Mouse (Mus musculus) CD4-positive, CD25-positive, alpha-beta regulatory T cell, adult 4 months (primary cell): ENCODE measurements around the gene Nup85. TPM values are rescaled to one million over a fixed set of nuclear protein-coding genes. Genes with fewer than 3 reads are reported as not detected.
A peak's percentile ranks its signal among the peaks of the same experiment; 100 is the strongest.
"Not testable (repeated sequence)": the region's sequence is repeated elsewhere in the genome, so short reads cannot be mapped to it uniquely, and the experiment has no call there.

Source experiments
- ATAC-seq: one replicate; pipeline ENCODE4 v1.8.0; 2017
- polyA plus RNA-seq, 2 experiments: library from polyadenylated mRNA; unstranded; fragments of 100-300 nt; shearing (Covaris generic); gene quantifications; one replicate each; pipeline ENCODE4 v1.2.1; 2017

Nup85 gene
- polyA plus RNA-seq: 10 to 100 TPM; 64.4 to 82.5 TPM

DNA sequence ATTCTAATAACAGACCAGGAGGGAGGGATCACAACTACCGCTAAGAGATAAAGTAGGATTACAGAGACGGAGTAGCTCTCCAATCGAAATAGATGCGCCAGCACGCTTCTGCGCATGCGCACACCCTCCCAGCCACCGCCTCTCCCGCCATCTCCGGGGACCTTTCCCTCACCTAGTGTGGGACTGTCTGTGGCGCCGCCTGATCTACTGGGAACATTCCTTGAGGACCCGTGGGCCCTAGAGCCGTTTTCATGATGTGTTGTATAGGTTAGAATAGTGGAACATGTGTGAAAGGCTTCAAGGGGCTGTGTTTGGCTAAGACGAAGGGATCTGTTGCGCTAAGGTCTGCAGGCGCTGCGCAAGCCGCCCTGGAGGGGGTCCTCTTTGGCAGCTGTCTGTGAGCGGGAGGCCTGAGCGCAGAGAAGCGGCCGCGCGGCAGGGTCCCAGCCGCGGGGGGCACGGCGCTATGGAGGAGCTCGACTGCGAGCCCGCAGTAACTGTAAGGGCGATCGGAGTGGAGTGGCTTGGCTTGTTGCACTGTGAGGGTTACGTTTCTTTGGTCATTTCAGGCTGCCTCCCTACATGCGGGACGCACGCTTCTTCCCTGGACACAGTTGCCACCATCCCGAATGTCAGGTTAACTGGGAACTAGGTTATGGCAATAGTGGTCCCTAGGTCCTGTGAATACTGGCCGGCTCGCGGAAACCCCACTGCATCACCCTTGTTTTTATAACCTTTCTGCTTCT lies at the start of gene Nup85:
TSS of gene Nup85 (plus strand) at position 371 of the 746 bp plus-strand sequence.
- ATAC-seq: peak; percentile 90

DNA sequence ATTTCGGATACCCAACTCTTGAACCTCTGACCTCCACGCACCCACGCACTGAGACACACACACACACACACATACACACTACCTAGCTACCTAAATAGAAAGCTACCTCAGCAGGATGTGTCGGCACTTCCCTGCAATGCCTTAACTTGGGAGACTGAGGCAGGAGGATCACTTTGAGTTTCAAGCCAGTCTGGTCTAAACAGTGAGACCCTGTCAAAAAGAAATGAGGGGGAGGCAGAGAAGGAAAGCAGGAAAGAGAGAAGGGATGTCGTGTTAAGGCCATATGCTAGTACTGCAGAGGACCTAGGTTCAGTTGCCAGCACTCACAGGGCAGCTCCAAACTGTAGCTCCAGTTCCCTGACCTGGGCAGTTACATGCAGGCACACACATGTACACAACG lies 49.2 kb upstream of the Nup85 start:
- ATAC-seq: no peak

DNA sequence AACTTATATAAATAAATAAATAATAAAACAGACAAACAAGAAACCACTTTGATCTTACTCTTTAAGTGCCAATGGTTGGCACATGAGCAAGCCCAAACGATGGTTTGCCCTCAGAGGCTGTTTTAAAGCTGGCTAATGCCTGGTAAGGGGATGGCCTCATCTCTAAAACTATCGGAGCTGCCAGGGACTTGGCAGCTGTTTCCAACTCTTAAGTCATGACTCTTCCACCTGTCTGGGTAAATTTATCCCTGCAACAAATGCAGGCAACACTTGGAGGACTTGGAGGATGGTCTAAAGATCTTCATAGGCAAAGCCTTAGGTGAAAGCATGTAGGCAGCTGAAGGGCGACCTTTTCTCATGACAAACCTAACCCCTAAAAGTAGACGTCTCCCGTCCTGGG lies 47.3 kb upstream of the Nup85 start:
- ATAC-seq: no peak

DNA sequence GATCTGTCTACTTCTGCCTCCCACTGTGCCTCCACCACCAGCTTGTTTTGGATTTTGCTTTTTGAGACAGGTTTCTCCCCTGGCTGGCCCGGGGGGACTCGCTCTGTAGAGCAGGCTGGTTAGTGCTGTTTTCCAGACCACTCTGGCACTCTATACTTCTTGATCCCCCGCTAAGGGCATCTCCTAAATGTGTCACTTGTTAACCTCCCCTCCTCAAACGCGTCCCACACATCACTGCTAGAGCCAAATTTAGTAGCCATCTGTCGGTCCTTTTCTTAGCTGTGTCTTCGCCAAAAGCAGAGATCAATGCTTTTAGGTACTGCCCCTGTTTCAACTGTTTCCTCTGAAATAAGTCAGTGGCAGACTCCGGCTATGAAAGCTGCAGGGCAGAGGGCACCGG lies 45.5 kb upstream of the Nup85 start:
- ATAC-seq: no peak

DNA sequence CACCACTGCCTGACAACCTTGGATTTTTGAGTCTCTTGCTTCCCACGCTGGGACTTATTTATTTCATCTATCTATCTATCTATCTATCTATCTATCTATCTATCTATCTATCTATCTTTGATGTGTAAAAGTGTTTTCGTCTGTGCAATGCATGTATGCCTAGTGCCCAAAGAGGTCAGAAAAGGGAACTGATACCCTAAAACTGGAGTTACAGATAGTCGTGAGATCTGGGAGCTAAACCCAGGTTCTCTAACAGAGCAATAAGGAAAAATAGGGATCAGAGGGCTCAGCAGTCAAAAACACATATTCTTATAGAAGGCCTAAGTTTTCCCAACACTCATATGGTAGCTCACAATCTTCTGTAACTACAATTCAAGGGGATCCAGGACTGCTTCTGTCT lies 44.7 kb upstream of the Nup85 start:
- ATAC-seq: no peak

DNA sequence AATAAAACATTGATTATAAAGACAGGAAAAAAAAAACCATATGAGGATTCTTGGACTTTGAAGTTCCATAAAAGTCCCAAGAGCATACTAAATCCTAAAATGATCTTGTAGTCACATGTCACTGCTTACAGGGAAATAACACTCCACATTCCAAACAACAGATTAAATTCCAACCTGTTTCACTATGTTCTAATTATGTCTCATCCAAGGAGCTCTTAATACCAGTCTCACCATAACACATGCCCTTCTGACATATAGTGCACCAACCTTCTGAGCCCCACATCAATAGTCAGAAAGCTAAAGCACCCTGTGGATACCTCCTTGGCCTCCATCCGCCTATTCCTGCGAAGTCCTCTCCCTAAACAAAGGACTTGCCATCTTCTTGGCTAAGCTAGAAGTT lies 44.0 kb upstream of the Nup85 start:
- ATAC-seq: no peak

DNA sequence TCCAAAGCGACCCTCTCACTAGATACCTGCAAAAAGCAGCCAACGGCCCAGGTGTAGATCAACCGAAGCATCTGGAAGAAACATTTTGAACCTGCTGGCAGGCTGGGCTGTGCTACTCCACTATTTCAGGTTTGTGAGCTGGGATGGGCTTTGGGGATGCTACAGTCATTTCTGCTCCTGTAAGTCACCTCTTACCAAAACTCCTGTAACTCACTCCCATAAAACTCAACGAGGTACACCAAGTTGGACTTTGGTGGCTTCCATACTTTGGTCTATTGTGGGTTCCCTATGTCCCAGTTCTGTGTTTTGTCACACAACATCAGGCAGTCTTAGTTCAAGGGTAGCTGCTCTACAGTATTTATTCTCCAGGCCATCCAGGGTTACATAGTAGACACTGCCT lies 43.2 kb upstream of the Nup85 start:
- no peak for ATAC-seq

DNA sequence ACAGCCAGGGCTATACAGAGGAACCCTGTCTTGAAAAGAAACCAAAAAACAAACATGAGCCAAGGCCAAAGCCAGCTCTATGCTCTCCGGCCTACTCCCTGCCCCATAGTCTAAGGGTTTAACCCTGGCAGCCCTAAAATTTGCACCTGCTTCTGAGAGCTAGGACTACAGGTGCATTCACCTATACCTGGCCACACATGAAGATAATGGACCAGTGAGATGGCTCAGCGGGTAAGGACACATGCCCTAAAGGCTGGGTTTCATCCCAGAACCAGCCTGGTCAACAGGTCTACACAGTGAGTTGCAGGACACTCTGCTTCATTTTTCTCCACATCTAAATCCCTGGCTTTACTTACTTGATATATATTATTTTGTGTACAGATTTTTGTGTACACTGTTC lies 42.0 kb upstream of the Nup85 start:
- ATAC-seq: no peak

DNA sequence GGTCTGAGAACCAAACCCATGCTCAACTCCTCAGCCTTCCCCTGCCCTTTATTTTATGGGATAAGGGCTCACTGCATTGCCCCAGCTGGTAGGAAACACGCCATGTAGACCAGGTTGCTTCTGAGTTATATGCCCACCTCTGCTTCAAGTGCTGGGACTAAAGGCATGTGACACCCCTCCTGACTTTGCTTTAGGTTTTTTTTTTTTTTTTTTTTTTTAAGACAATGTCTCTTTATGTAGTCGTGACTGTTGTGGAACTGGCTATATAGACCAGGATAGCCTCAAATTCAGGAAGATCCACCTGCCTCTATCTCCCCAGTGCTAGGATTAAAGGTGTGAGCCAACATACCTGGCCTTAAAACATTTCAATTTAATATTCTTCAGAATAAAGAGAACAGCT lies 41.5 kb upstream of the Nup85 start:
- ATAC-seq: no peak

DNA sequence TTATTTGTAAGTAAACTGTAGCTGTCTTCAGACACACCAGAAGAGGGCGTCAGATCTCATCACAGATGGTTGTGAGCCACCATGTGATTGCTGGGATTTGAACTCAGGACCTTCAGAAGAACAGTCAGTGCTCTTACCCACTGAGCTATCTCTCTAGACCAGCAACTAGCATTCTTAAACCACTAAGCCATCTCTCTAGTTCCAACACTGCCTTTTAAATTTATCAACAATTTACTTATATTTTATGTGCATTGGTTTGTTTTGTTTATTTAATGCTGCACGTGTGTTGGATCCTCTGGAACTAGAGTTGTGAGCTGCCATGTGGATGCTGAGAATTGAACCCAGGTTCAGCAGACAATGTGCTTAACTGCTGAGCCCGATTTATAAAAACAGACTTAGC lies 37.8 kb upstream of the Nup85 start:
- ATAC-seq: not testable (repeated sequence)

DNA sequence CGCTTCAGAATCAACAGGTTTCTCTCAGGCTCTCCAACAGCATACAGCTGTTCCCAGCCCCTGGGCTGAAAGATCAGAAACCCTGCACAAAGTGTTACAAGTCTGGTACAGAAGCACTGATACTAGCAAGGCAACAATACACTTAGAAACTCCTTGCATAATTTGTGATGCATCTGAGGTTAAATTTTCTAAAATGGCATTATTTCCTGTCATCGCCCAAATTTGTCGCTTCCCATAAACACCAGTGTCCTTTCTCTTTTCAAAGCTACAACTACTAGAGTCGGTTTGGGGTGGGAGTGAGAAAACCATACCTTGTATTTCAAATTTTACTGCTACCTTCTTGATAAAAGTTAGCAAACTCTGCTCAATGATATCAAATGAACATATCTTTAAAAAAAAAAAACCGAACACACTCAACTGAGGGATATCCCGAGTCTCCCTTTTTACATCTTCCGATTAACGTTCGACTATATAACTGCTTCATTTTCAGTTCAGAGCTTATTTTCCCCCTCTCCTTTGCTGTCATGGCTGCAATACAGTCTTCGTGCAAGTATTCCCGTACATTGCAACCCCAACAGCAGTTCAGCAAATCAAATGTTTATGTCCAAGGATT lies 29.4 kb upstream of the Nup85 start:
- ATAC-seq: no peak

DNA sequence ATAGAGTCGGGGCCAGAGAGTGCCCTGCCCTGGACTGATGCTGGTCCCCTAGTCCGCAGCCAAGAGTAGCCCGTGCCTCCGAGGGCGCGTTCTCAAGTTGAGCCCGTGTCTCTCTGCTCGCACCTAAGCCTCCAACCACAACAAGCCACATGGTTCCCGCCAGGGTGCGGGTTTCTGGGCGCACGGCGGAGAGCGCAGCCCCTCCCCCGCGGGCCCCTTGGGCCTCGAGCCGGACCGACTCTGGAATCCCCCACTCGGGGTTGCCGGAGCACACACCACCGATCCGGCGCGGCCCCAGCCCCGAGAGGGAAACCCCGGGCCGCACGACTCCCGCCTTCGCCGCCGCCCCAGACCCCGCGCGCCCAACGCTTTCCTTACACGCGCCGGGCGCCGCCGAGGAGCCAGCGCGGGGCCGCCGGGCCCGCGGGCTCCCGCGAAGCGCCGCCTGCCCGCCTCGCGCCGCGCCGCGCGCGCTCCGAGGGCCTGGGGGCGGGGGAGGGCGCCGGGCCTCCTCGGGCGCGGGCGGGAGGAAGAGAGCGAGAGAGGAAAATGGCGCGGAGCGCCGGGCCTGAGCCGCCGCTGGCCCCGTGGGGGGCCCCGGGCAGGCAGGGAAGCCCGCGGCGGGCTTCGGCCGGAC lies 28.7 kb upstream of the Nup85 start:
- ATAC-seq: peak; percentile 58

DNA sequence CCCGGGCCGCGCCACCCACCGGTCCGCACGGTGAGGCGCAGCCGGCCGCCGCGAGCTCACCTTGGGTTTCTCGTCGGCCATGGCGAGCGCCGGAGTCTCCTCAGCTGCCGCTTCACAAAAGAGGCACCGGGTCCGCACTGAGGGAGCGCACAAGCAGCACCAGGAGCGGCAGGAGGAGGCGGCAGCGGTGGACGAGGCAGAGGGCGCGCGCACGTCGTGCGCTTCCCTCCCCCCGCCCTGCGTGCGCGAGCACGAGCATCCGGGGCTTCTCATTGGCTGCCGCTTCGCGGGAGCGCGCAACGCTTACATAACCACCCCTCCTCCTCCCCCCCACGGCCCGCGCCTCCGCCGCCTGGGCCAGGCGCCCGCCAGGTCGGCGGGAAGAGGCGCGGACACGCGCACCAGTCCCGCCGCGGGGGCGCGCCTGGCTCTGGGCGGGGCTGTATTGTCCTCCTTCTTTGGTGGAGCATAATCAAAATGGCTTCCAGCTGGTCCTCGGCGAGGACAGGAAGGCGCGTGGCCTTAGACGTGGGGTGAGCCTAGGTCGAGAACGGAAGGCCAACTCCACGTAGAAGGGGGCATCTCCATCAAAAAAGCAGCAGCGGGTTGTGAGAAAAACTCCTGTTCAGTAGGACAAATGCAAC lies 28.1 kb upstream of the Nup85 start, which contains the start of gene Sumo2:
TSS of gene Sumo2 (minus strand) at position 239 of the 644 bp plus-strand sequence.
- ATAC-seq: peak; percentile 83

DNA sequence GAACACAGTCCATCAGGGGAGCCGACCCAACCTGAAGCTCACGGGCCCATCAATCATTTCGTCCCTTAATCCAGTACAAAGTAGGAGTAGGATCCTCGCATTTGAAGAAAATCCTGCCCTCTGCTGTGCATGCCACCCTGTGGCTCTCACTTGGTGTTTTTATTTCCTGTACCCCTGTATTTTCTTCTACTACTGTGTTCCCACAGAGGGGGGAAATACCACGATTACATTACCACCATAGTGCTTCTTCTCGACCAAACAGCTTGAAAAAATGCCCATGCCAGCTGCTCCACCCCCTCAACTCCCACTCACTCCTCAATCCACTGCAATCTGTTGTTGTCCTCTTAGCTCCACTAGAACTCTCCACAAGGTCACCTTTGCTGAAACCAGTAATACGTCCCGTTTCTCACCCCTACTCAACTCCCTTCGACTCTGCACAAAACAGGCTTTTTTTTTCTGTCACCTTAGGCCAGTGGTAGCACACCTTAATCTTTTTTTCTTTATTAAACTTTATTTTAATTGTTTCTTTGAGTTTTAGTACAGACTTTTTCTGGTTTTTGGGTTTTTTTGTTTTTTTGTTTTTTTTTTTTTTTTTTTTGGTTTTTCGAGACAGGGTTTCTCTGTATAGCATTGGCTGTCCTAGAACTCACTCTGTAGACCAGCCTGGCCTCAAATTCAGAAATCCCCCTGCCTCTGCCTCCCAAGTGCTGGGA lies 27.2 kb upstream of the Nup85 start:
- no peak for ATAC-seq

DNA sequence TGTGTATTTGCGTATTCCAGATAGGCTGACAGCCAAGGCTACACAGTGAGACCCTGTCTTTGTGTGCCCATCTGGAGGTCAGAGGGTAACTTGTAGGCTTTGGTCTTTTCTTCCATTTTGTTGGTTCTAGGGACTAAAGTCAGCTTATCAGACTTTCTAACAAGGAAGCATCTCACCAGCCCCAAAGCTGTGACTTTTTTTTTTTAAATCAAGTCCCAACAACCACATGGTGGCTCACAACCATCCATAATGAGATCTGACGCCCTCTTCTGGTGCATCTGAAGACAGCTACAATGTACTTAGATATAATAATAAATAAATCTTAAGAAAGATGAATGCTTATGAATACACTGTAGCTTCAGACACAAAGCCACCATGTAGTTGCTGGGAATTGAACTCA lies 26.2 kb upstream of the Nup85 start:
- no peak for ATAC-seq

DNA sequence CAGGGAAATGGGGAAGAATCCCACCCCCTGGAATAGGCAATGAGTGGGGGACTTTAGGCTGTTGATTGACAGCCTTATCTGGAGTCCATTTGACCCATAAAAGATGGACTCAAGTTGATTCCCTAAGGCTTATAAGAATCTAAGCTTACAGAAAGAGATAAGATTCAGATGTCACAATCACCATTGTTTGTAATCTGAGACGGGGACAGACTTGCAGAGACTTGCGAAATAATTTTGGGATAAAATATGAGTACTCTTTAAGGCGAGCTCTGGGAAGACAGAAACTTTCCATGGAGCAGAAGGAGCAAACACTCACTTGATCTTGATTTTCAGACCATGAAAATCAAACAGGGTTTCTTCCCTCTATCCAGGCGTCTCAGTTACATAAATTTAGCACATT lies 20.7 kb upstream of the Nup85 start:
- no peak for ATAC-seq

DNA sequence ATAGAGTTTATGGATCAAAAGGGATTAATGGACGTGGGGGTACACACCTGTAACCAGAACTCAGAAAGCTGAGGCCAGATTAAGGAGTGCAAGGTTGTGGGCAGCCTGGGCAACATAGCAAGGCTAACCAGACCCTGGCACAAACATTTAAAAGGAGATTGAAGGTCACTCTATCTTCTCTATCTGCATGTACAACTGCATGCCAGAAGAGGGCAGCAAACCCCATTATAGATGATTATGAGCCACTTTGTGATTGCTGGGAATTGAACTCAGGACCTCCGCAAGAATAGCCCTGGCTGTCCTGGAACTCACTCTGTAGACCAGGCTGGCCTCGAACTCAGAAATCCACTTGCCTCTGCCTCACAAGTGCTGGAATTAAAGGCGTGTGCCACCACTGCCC lies 11.5 kb upstream of the Nup85 start:
- no peak for ATAC-seq

DNA sequence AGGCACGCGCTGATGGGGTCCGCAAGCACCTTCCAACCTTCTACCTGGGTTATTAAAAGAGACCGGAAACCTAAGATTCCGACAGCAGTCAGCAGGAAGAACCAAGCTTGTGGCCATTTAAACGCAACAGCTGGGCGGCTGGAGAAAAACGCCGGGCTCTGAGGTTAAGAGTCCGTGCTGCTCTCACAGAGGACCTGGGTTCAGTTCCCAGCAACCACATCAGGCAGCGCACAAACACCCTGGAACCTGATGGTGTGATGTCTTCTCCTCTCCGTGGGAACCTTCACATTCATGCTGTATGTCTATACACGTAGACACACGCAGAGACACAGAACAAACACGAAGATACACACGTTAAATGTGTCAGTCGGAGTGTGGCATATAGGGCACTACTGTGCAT lies 8.5 kb upstream of the Nup85 start:
- no peak for ATAC-seq

DNA sequence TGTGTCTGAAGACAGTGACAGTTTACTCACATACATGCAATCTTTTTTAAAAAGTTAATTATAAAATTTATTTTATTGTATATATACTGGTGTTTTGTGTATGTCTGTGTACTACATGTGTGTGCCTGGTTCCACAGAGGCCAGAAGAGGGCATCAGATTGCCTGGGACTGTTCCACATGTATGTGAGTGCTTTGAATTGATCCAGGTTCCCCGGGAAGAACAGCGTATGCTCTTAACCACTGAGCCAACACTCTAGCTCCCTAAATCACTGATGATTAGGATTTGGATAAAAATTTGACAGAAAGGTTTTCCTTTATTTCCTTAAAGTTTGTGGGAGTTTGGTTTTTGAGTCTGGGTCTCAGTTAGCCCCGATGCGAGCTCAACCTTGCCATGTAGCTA lies 828 bp upstream of the Nup85 start:
- ATAC-seq: no peak

DNA sequence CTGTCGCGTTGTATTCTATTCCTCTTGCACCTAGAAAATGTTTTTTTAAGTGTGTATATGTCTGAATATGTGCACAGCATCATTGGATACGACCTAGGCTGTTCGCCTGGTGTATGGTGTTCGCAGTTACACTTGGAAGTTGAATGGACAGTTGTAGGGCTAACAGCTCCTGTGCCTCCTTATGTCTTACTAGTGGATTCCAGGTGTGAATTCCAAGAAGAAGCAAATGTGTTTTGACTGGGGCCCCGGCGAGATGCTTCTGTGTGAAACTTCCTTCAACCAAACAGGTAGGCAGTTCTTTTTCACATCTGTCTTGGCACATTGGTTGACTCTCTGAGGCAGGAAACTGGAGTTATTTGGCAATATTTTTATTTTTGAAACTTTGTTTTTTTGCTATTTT lies 727 bp downstream of the Nup85 start:
- ATAC-seq: no peak

DNA sequence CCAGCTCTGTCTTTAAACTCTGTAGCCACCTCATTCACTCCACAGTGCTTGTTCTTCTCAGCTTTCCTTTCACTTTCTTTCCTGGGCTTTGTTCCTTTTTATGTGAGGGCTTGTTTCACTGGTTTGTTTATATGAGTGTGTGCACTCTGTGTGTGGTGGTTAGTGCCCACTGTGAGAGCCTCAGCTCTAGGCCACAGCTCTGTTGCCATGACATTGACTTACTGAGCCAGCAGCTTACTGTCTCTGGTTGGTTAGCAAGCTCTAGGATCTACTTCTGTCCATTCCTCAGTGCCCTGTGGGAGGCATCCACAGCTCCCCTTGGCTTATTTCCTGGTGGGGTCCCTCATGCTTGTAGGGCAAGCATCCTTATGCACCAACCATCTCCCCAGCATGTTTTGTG lies 14.8 kb downstream of the Nup85 start:
- no peak for ATAC-seq

DNA sequence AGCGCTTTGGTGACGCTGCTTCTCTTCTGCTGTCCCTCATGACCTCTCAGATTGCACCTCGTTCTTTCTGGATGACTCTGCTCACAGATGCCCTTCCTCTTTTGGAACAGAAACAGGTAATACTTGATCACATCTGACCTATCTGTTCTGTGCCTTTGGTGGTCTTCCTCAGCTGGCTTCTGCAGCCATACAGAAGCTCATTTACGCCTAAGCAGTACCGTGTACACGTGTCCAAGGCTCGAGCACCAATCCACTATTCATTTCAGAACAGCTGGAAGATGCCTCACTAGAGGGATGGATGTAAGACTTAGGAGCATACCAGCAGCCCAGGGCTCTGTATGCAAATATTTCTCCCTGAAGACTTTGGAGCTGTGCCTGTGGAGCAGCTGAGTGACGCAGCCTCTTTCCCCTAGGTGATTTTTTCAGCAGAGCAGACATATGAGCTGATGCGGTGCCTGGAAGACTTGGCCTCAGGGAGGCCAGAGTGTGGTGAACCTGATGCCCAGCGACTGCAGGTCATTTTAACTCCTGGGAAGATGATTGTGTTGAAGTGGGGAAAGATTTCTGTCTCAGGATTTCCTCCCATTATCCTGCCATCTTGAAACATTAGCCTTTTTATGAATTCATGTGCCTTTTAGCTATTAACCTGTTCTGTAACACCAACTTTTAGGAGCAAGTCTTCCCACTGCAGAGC lies 18.8 kb downstream of the Nup85 start:
- ATAC-seq: no peak
